Mouse (Mus musculus) brain, embryonic 14.5 days (tissue): ENCODE results near the gene Csnk1g2.

Experiments
- CTCF ChIP-seq: fragments of 200-500 bp; IDR thresholded peaks from 2 replicates; pipeline ENCODE4 v1.5.1; 2012; ENCODE audit warnings: inconsistent platforms, mild to moderate bottlenecking, moderate library complexity, borderline replicate concordance; ENCODE audit not compliant: insufficient read depth, insufficient read length; ENCODE audit errors: extremely low read depth
- POLR2A ChIP-seq: fragments of 200-500 bp; IDR thresholded peaks from 2 replicates; pipeline ENCODE4 v1.6.1; 2012; ENCODE audit warnings: mild to moderate bottlenecking, inconsistent platforms, borderline replicate concordance; ENCODE audit not compliant: poor library complexity, insufficient read depth, insufficient read length, severe bottlenecking; ENCODE audit errors: extremely low read depth

GRCm38 (mm10) chr10:80655406-80656129 is 32.9 kb downstream of the Csnk1g2 start:
- no peak for TF ChIP-seq POLR2A
- no peak for TF ChIP-seq CTCF
